Mouse (Mus musculus): Measurements from ENCODE around the gene Ppp2r5a. TPM values are rescaled to one million over a fixed set of nuclear protein-coding genes. Genes with fewer than 3 reads are reported as not detected.

The Ppp2r5a gene
- polyA plus RNA-seq, 1 experiment from 2014 or later, result 62.4 TPM

DNA sequence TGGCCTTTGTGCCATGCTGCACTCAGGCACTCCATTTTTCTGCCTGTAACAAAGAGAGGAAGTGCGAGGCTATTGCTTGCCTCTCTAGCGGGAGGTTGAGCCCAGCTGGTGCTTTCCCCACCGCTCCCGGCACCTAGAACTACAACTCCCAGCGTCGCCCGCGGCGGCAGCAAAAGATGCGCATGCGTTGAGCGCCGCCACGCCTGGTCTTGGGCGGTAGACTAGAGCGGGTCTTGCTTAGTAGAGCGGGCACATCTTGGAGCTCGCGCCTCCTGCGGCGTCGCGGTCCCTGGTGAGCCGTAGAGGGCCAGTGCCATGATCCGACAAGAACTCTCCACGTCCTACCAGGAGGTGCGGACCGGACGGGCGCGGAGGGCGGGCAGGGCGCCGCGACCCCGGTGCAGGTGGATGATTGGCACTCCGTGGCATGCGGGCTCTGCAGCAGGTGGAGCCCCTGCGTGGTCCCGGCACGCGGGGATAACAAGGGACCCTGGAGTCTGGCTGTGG lies 77.3 kb downstream of the Ppp2r5a start, which contains the start of gene Tmem206:
Tmem206 (plus strand) TSS at position 187 of the 507 bp plus-strand sequence.
- Histone ChIP-seq H3K4me1 (ENCODE audit: control insufficient read depth in 2 of 2, insufficient read depth in 2 of 2, low read length in 2 of 2) (peaks cover 10 to 22% of the 10 kb centered on the region in 2 experiments), H3K4me3 (ENCODE audit: control insufficient read depth in 1 of 2, insufficient read depth in 1 of 2, low read depth in 1 of 2, low read length in 2 of 2) (peak within 1 kb of the TSS; percentile 62 to 91), H3K9me3 (ENCODE audit: control insufficient read depth, low read length) (0 out of 2 replicates have a peak, but pooled peaks cover 3% of the 10 kb centered on the region), H3K9ac (ENCODE audit: low read length) (peak within 1 kb of the TSS; percentile 91), H3K36me3 (ENCODE audit: control insufficient read depth, insufficient read depth, low read length) (no peaks in the 10 kb centered on the region; the same call in 1 of the 2 replicates), H3K4me2 (ENCODE audit: low read length) (peak within 1 kb of the TSS; percentile 97), H3K27me3 (ENCODE audit: control insufficient read depth, insufficient read depth, low read length) (no peaks in the 10 kb centered on the region), H3K27ac (replicated peaks in 1 of 2; ENCODE audit: control insufficient read depth in 1 of 2, insufficient read depth in 1 of 2, low read depth in 2 of 2, low read length in 2 of 2) (peak within 1 kb of the TSS in 1 of 2 experiments; percentile 66; a peak in 3 of 4 replicates)
- WGBS, result under 1% methylated on average over 42 of the region's 42 CpGs
- peak; percentile 90 for ATAC-seq (ENCODE audit: insufficient number of reproducible peaks, insufficient read depth, low FRiP score, low read depth)

DNA sequence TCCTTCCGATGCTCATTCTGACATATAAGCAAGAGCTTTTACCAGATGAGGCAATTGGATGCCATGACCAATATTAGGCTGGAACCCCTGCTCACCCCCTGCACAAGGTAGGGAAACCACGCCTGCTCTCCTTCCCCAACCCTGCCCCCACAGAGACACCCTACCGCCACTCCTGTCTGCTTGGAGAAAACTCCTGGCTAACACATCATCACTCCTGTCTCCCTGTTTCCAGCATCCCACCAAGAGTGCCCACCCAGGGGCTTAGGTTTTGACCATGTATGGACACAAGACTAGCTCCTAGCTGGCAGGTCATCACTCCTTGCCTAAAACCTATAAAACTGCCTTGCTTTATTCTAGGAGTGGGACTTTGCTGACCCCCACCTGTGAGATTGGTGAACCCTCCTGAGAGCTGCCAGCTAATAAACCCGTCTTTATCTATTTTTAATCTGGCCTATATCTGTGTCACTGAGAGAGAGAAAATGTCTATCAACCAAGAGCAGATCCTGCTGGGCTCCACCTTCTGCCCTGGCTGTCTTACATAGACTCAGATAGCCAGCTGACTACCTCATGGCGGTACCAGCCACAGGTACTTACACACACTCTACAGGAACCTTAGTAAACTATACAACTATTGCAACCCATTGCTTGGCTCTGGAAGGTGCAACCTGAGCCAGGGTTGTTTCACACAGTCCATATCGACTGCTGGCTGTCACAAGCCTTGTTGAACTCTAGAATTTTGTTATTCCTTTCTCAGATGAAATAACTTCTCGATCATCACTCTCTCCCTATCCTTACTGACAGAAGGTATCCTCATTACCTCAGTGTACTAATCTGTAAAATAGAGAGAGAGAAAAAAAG lies 78.1 kb downstream of the Ppp2r5a start:
- H3K4me2 ChIP-seq (ENCODE audit: low read length), result peak overlapping the region; percentile 97
- H3K4me1 ChIP-seq (ENCODE audit: control insufficient read depth in 2 of 2, insufficient read depth in 2 of 2, low read length in 2 of 2), result peaks cover 10 to 22% of the 10 kb centered on the region in 2 experiments
- ATAC-seq (ENCODE audit: insufficient number of reproducible peaks, insufficient read depth, low FRiP score, low read depth), result no peak
- H3K9ac ChIP-seq (ENCODE audit: low read length), result no peak overlapping the region
- H3K4me3 ChIP-seq (ENCODE audit: control insufficient read depth in 1 of 2, insufficient read depth in 1 of 2, low read depth in 1 of 2, low read length in 2 of 2), result no peak overlapping the region; a peak in 1 of 4 replicates
- H3K36me3 ChIP-seq (ENCODE audit: control insufficient read depth, insufficient read depth, low read length), result no peaks in the 10 kb centered on the region
- no peak overlapping the region for H3K27ac ChIP-seq (replicated peaks in 1 of 2; ENCODE audit: control insufficient read depth in 1 of 2, insufficient read depth in 1 of 2, low read depth in 2 of 2, low read length in 2 of 2)
- 71% methylated on average over 7 of the region's 7 CpGs for WGBS
- no peaks in the 10 kb centered on the region for H3K27me3 ChIP-seq (ENCODE audit: control insufficient read depth, insufficient read depth, low read length)
- H3K9me3 ChIP-seq (ENCODE audit: control insufficient read depth, low read length), result 0 out of 2 replicates have a peak, but pooled peaks cover 3% of the 10 kb centered on the region

DNA sequence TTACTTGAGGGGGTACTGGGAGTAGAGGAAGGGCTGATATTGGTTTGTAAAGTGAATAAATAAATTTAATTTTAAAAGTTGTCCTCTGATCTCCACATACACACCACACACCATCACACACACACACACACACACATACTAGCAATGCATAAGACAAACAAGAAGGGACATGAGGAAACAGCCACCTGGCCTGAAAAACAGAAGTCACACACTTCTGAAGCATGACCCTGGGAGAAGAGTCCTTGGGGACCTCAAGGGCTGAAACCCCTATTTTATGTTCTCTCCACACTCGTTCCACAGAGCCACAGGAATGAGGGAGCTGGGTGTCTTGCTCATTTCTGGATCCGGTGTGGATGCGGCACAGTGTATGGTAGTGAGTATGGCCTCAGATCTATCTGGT lies 79.7 kb downstream of the Ppp2r5a start:
- WGBS, result 86% methylated on average over 3 of the region's 3 CpGs
- no peak overlapping the region for H3K9ac ChIP-seq (ENCODE audit: low read length)
- no peak overlapping the region for H3K27ac ChIP-seq (replicated peaks in 1 of 2; ENCODE audit: control insufficient read depth in 1 of 2, insufficient read depth in 1 of 2, low read depth in 2 of 2, low read length in 2 of 2)
- H3K4me1 ChIP-seq (ENCODE audit: control insufficient read depth in 2 of 2, insufficient read depth in 2 of 2, low read length in 2 of 2), result peaks cover 13 to 23% of the 10 kb centered on the region in 2 experiments
- no peaks in the 10 kb centered on the region for H3K27me3 ChIP-seq (ENCODE audit: control insufficient read depth, insufficient read depth, low read length)
- ATAC-seq (ENCODE audit: insufficient number of reproducible peaks, insufficient read depth, low FRiP score, low read depth), result no peak
- H3K4me2 ChIP-seq (ENCODE audit: low read length), result no peak overlapping the region
- H3K4me3 ChIP-seq (ENCODE audit: control insufficient read depth in 1 of 2, insufficient read depth in 1 of 2, low read depth in 1 of 2, low read length in 2 of 2), result no peak overlapping the region
- H3K36me3 ChIP-seq (ENCODE audit: control insufficient read depth, insufficient read depth, low read length), result no peaks in the 10 kb centered on the region
- 0 out of 2 replicates have a peak, but pooled peaks cover 3% of the 10 kb centered on the region for H3K9me3 ChIP-seq (ENCODE audit: control insufficient read depth, low read length)

DNA sequence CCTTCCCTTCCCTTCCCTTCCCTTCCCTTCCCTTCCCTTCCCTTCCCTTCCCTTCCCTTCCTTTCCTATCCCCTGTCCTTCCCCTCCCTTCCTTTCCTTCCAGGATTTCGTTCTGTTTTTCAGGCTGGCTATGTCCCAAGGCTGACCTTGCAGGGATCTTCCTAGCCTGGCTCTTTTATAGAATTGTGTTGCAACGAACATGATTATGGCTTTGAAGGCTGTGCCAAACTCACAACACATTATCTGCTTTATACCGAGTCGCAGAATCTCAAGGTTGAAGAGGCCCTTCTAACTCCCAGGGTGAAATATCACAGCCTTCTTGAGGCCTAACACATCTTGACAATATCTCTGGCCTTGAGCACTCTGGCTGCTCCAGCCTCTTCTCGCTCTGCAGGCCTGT lies 84.4 kb downstream of the Ppp2r5a start:
- ATAC-seq (ENCODE audit: insufficient number of reproducible peaks, insufficient read depth, low FRiP score, low read depth), result no peak
- no peak overlapping the region for H3K4me2 ChIP-seq (ENCODE audit: low read length)
- peak overlapping the region; percentile 38 to 68; a peak in 3 of 4 replicates for H3K27ac ChIP-seq (replicated peaks in 1 of 2; ENCODE audit: control insufficient read depth in 1 of 2, insufficient read depth in 1 of 2, low read depth in 2 of 2, low read length in 2 of 2)
- peaks cover 6 to 10% of the 10 kb centered on the region in 2 experiments; a peak in 3 of 4 replicates for H3K4me1 ChIP-seq (ENCODE audit: control insufficient read depth in 2 of 2, insufficient read depth in 2 of 2, low read length in 2 of 2)
- no peaks in the 10 kb centered on the region for H3K36me3 ChIP-seq (ENCODE audit: control insufficient read depth, insufficient read depth, low read length)
- no peaks in the 10 kb centered on the region for H3K27me3 ChIP-seq (ENCODE audit: control insufficient read depth, insufficient read depth, low read length)
- H3K9me3 ChIP-seq (ENCODE audit: control insufficient read depth, low read length), result 0 out of 2 replicates have a peak, but pooled peaks cover 3% of the 10 kb centered on the region
- WGBS, result 28% methylated on average over 5 of the region's 5 CpGs
- no peak overlapping the region for H3K4me3 ChIP-seq (ENCODE audit: control insufficient read depth in 1 of 2, insufficient read depth in 1 of 2, low read depth in 1 of 2, low read length in 2 of 2)
- peak overlapping the region; percentile 12; the same call in 1 of the 2 replicates for H3K9ac ChIP-seq (ENCODE audit: low read length)

DNA sequence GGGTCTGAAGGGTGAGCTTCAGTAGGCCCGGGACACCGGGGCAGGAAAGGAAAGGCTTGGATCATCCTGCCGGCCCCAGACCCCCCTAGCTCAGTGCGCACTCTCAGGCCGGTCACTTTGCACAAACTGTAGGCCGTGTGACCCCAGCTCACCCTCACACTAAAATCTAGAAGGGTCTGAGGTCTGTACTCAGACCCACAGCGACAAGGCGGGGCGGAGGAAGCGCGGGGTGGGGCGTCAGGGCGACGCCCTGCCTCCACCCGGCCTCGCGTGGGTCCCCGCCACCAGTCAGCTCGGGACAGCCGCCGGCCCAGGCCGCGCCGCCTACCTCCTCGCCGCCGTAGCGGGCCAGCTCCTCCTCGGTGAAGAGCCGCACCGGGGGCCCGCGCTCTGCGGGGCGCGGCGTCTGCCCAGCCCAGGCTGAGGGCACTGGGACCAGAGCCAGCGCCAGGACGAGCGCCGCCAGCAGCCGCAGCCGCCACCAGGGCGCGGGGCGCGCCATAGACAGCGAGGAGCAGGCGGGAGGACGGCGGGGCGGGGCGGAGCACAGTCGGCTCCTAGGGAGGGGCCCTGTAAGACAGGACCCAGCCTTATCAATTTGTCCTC lies 85.4 kb downstream of the Ppp2r5a start, which contains the start of gene Nenf:
Nenf (minus strand) TSS at position 604 of the 606 bp plus-strand sequence.
- Histone ChIP-seq H3K4me2 (ENCODE audit: low read length) (peak within 1 kb of the TSS; percentile 72), H3K27ac (replicated peaks in 1 of 2; ENCODE audit: control insufficient read depth in 1 of 2, insufficient read depth in 1 of 2, low read depth in 2 of 2, low read length in 2 of 2) (peak within 1 kb of the TSS; percentile 53 to 78), H3K9me3 (ENCODE audit: control insufficient read depth, low read length) (0 out of 2 replicates have a peak, but pooled peaks cover 3% of the 10 kb centered on the region), H3K9ac (ENCODE audit: low read length) (peak within 1 kb of the TSS; percentile 84), H3K4me1 (ENCODE audit: control insufficient read depth in 2 of 2, insufficient read depth in 2 of 2, low read length in 2 of 2) (peaks cover 11 to 13% of the 10 kb centered on the region in 2 experiments), H3K27me3 (ENCODE audit: control insufficient read depth, insufficient read depth, low read length) (no peaks in the 10 kb centered on the region), H3K4me3 (ENCODE audit: control insufficient read depth in 1 of 2, insufficient read depth in 1 of 2, low read depth in 1 of 2, low read length in 2 of 2) (peak within 1 kb of the TSS; percentile 75 to 78), H3K36me3 (ENCODE audit: control insufficient read depth, insufficient read depth, low read length) (no peaks in the 10 kb centered on the region)
- peak; percentile 87 for ATAC-seq (ENCODE audit: insufficient number of reproducible peaks, insufficient read depth, low FRiP score, low read depth)
- WGBS, result under 1% methylated on average over 54 of the region's 54 CpGs

DNA sequence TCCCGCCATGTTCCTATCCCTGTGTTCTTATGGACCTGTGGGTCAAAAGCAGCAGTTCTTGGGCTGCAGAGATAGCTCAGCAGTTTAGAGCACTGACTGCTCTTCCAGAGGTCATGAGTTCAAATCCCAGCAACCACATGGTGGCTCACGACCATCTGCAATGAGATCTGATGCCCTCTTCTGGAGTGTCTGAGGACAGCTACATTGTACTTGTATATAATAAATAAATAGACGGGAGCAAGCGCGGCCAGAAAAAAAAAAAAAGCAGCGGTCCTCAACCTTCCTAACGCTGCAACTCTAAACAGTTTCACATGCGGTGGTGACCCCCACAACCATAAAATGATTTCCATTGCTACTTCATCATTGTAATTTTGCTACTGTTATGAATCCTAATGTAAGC lies 86.3 kb downstream of the Ppp2r5a start:
- no peak for ATAC-seq (ENCODE audit: insufficient number of reproducible peaks, insufficient read depth, low FRiP score, low read depth)
- Histone ChIP-seq H3K27me3 (ENCODE audit: control insufficient read depth, insufficient read depth, low read length) (no peaks in the 10 kb centered on the region), H3K36me3 (ENCODE audit: control insufficient read depth, insufficient read depth, low read length) (no peaks in the 10 kb centered on the region), H3K4me3 (ENCODE audit: control insufficient read depth in 1 of 2, insufficient read depth in 1 of 2, low read depth in 1 of 2, low read length in 2 of 2) (peak overlapping the region in 1 of 2 experiments; percentile 75; a peak in 2 of 4 replicates), H3K9me3 (ENCODE audit: control insufficient read depth, low read length) (0 out of 2 replicates have a peak, but pooled peaks cover 3% of the 10 kb centered on the region), H3K27ac (replicated peaks in 1 of 2; ENCODE audit: control insufficient read depth in 1 of 2, insufficient read depth in 1 of 2, low read depth in 2 of 2, low read length in 2 of 2) (no peak overlapping the region), H3K9ac (ENCODE audit: low read length) (no peak overlapping the region; the same call in 1 of the 2 replicates), H3K4me2 (ENCODE audit: low read length) (peak overlapping the region; percentile 72), H3K4me1 (ENCODE audit: control insufficient read depth in 2 of 2, insufficient read depth in 2 of 2, low read length in 2 of 2) (peaks cover 11 to 13% of the 10 kb centered on the region in 2 experiments)
- 91% methylated on average over 8 of the region's 8 CpGs for WGBS

DNA sequence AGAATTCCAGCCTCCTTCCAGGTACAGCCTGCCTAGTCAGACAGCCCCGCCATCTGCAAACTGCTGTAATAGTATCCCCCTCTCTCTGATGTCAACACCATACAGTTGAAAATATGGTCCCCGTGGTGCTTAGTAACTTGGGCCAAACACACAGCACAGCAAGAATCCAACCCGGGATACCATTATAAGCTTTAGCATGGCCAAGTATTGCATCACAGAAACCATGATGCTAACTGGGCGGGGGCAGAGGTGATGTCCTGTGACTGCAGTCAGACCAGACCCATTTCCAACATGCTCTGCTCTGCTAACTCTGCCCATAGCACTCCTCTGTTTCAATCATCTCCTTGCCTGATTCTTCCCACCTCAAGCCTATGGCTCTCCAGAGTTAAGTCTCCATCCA lies 89.1 kb downstream of the Ppp2r5a start:
- no peaks in the 10 kb centered on the region for H3K27me3 ChIP-seq (ENCODE audit: control insufficient read depth, insufficient read depth, low read length)
- no peak overlapping the region for H3K9ac ChIP-seq (ENCODE audit: low read length)
- H3K4me3 ChIP-seq (ENCODE audit: control insufficient read depth in 1 of 2, insufficient read depth in 1 of 2, low read depth in 1 of 2, low read length in 2 of 2), result no peak overlapping the region
- no peaks in the 10 kb centered on the region for H3K9me3 ChIP-seq (ENCODE audit: control insufficient read depth, low read length)
- H3K4me2 ChIP-seq (ENCODE audit: low read length), result no peak overlapping the region
- WGBS, result 66% methylated on average over 4 of the region's 4 CpGs
- no peaks in the 10 kb centered on the region for H3K36me3 ChIP-seq (ENCODE audit: control insufficient read depth, insufficient read depth, low read length)
- no peak for ATAC-seq (ENCODE audit: insufficient number of reproducible peaks, insufficient read depth, low FRiP score, low read depth)
- H3K4me1 ChIP-seq (ENCODE audit: control insufficient read depth in 2 of 2, insufficient read depth in 2 of 2, low read length in 2 of 2), result peaks cover 11 to 12% of the 10 kb centered on the region in 2 experiments
- no peak overlapping the region for H3K27ac ChIP-seq (replicated peaks in 1 of 2; ENCODE audit: control insufficient read depth in 1 of 2, insufficient read depth in 1 of 2, low read depth in 2 of 2, low read length in 2 of 2)

Measured in heart, embryonic 14.5 days (tissue).